Mouse (Mus musculus): ENCODE results near the gene Cntrl. TPM values are rescaled to one million over a fixed set of nuclear protein-coding genes. Genes with fewer than 3 reads are reported as not detected.

The Cntrl gene
- polyA plus RNA-seq, 1 experiment from 2014 or later: 14.4 TPM

DNA sequence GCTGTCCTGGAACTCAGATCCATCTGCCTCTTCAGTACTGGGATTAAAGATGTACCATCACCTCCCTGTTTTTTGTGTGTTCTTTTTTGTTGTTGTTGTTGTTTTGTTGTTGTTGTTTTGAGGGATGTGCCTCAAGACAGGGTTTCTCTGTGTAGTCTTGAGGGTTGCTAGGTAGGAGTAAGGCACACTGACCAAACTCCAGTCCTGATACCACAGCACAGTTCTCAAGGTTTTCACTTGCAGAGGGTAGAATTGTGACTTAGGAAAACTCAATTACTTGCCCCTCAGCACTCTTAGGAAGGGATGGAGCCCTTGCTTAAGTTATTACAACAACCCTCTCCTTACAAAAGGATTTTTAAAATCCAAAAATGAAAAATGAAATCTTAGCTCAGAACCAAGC, 22.2 kb downstream of the Cntrl start:
- Histone ChIP-seq H3K9ac (peak overlapping the region; percentile 33; the same call in 1 of the 2 replicates), H3K9me3 (replicated peaks) (no peaks in the 10 kb centered on the region), H3K4me2 (peak overlapping the region; percentile 82), H3K4me1 (replicated peaks) (peaks cover 19% of the 10 kb centered on the region), H3K36me3 (peaks cover 29% of the 10 kb centered on the region), H3K27me3 (no peaks in the 10 kb centered on the region), H3K27ac (peak overlapping the region; percentile 83), H3K4me3 (peak overlapping the region; percentile 55)
- no peak for ATAC-seq (replicated peaks; ENCODE audit: insufficient number of reproducible peaks, insufficient read depth, low FRiP score, low read depth)

DNA sequence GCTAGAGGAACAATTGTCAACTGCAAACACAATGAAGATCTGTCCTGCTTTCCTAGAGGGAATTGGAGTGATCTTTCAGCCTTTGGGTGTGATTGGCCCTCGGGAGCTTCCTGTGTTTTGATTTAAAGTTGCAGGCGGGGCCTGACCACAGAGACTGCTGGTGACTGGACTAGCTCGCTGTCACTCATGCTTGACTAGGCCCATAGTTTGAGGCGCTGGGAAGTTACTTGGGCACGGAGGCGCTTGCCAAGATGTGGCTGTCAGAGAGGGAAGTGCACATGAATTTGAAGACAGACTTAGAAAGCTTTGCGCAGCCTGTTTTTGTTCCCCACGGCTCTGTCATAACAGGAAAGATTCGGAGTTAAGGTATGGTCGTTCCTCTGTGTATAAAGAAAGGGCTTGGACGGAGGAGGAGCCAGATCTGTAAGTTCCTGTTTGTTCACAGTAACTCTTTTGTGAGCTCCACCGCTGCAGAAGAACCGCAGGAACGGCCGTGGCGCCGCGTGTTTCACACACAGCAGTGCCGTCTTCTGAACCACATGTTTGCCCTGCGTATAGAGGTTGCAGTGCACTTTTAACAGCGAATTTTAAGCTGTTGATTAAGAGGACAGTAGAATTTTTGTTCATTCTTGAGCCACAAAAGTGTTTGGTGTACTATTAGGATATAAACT, 22.8 kb downstream of the Cntrl start:
- peak overlapping the region; percentile 59 for H3K9ac ChIP-seq
- H3K4me2 ChIP-seq: peak overlapping the region; percentile 82
- ATAC-seq (replicated peaks; ENCODE audit: insufficient number of reproducible peaks, insufficient read depth, low FRiP score, low read depth): peak; percentile 99
- peak overlapping the region; percentile 55 for H3K4me3 ChIP-seq
- no peaks in the 10 kb centered on the region for H3K27me3 ChIP-seq
- no peaks in the 10 kb centered on the region for H3K9me3 ChIP-seq (replicated peaks)
- H3K36me3 ChIP-seq: peaks cover 29% of the 10 kb centered on the region
- peaks cover 19% of the 10 kb centered on the region for H3K4me1 ChIP-seq (replicated peaks)
- peak overlapping the region; percentile 83 for H3K27ac ChIP-seq
- WGBS: 0% methylated on average over 21 of the region's 21 CpGs

DNA sequence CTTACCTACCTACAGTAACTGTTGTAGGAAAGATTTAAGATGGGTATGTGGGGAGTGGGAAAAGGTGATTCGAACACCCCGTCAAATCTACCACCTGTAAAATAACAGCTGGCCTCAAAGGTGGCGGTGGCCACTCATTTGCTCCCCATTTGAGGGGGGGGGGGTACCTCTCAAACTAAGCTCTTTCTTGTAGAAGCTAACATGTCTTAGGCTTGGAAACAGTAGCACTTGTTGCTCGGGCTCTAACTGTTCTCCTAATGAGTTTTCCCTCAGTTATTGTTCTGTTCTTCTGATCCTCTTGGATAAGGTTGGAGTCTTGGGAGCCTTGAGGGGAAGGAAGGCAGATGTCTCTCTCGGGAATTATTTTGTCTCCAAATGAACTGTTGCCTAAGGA, 23.4 kb downstream of the Cntrl start:
- Histone ChIP-seq H3K4me1 (replicated peaks) (peaks cover 19% of the 10 kb centered on the region), H3K9me3 (replicated peaks) (no peaks in the 10 kb centered on the region), H3K36me3 (peaks cover 29% of the 10 kb centered on the region), H3K9ac (peak overlapping the region; percentile 59), H3K27me3 (no peaks in the 10 kb centered on the region), H3K4me3 (peak overlapping the region; percentile 55), H3K27ac (peak overlapping the region; percentile 83), H3K4me2 (peak overlapping the region; percentile 82)
- 6% methylated on average over 5 of the region's 5 CpGs for WGBS
- no peak for ATAC-seq (replicated peaks; ENCODE audit: insufficient number of reproducible peaks, insufficient read depth, low FRiP score, low read depth)

DNA sequence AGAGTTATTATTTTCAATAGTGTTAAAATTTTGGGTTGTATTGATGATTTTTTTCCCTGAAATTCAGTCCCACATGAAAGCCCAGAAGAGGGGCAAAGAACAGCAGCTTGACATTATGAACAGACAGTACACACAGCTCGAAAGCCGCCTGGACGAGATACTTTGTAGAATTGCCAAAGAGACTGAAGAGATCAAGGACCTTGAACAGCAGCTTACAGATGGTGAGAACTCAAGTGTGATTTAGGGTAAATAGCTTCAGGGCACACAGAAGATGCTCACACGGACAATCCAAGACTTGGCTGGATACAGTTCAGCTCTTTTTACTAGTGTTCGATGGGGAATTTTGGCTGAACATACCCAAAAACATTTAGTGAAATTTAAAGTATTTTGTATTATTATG, 24.6 kb downstream of the Cntrl start:
- no peak overlapping the region; the same call in 1 of the 2 replicates for H3K4me2 ChIP-seq
- ATAC-seq (replicated peaks; ENCODE audit: insufficient number of reproducible peaks, insufficient read depth, low FRiP score, low read depth): no peak
- H3K4me3 ChIP-seq: no peak overlapping the region
- H3K27ac ChIP-seq: no peak overlapping the region
- peaks cover 37% of the 10 kb centered on the region for H3K36me3 ChIP-seq
- WGBS: 87% methylated on average over 5 of the region's 5 CpGs
- H3K4me1 ChIP-seq (replicated peaks): peaks cover 15% of the 10 kb centered on the region
- H3K9ac ChIP-seq: no peak overlapping the region
- no peaks in the 10 kb centered on the region for H3K9me3 ChIP-seq (replicated peaks)
- no peaks in the 10 kb centered on the region for H3K27me3 ChIP-seq

- 92% methylated on average over 1 of the region's 1 CpGs for WGBS
Observed at GRCm38 (mm10) chr2:35138576-35138975, 29.3 kb downstream of the Cntrl start.

DNA sequence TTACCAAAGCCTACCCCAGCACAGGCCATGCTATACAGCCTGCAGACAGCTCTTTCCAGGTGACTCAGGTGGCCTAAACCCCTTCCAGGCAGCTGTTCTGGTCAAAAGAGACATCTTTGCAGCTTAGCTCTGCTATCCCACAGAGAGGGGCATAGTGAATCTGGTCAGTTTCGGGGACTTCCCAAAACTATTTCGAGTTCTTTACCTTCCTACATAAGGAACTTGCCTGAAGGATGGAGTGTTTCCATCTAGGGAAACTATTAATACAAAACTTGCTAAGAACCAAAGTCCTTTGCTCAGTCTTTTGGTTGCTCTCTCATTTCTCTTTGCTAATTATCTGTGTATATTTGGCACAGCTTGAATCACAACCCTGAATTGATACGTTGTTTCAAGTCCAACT, 32.4 kb downstream of the Cntrl start:
- 96% methylated on average over 3 of the region's 3 CpGs for WGBS

More at GRCm38 (mm10) chr2:35138576-35138975, 29.3 kb downstream of the Cntrl start:
- Histone ChIP-seq H3K4me1 (replicated peaks) (no peaks in the 10 kb centered on the region), H3K4me2 (no peak overlapping the region), H3K27me3 (no peaks in the 10 kb centered on the region), H3K36me3 (peaks cover 78% of the 10 kb centered on the region), H3K4me3 (no peak overlapping the region), H3K9me3 (replicated peaks) (no peaks in the 10 kb centered on the region), H3K9ac (no peak overlapping the region), H3K27ac (no peak overlapping the region)
- no peak for ATAC-seq (replicated peaks; ENCODE audit: insufficient number of reproducible peaks, insufficient read depth, low FRiP score, low read depth)

DNA sequence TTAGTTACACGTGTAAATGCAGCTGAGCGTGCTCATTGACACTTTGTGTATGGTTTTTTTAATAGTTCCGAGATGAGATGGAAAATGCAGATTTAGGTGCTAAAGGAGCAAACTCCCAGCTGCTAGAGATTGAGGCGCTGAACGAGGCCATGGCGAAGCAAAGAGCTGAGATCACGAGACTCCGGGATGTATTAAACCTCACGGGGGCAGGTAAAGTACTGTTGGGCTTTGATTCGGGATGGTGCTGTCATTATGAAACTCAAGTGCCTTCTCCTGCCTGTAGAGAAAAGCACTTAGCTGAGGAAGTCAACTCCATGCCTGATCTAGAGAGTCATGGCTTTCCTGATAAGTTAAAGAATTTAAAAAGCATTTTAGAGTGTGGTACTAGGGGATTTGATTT, 39.5 kb downstream of the Cntrl start:
- peaks cover 94% of the 10 kb centered on the region for H3K36me3 ChIP-seq
- H3K4me2 ChIP-seq: no peak overlapping the region
- H3K4me3 ChIP-seq: no peak overlapping the region
- H3K4me1 ChIP-seq (replicated peaks): peaks cover 10% of the 10 kb centered on the region; the same call in 1 of the 2 replicates
- 86% methylated on average over 10 of the region's 10 CpGs for whole genome bisulfite sequencing
- no peak overlapping the region for H3K27ac ChIP-seq
- H3K9me3 ChIP-seq (replicated peaks): no peaks in the 10 kb centered on the region
- no peak for ATAC-seq (replicated peaks; ENCODE audit: insufficient number of reproducible peaks, insufficient read depth, low FRiP score, low read depth)
- H3K9ac ChIP-seq: no peak overlapping the region
- no peaks in the 10 kb centered on the region for H3K27me3 ChIP-seq

More for the DNA sequence above, 32.4 kb downstream of the Cntrl start:
- no peak overlapping the region for H3K4me3 ChIP-seq
- peaks cover 3% of the 10 kb centered on the region; the same call in 1 of the 2 replicates for H3K4me1 ChIP-seq (replicated peaks)
- no peak for ATAC-seq (replicated peaks; ENCODE audit: insufficient number of reproducible peaks, insufficient read depth, low FRiP score, low read depth)
- H3K27ac ChIP-seq: no peak overlapping the region
- no peak overlapping the region for H3K9ac ChIP-seq
- no peaks in the 10 kb centered on the region for H3K9me3 ChIP-seq (replicated peaks)
- H3K36me3 ChIP-seq: peaks cover 87% of the 10 kb centered on the region
- no peak overlapping the region for H3K4me2 ChIP-seq
- no peaks in the 10 kb centered on the region for H3K27me3 ChIP-seq

DNA sequence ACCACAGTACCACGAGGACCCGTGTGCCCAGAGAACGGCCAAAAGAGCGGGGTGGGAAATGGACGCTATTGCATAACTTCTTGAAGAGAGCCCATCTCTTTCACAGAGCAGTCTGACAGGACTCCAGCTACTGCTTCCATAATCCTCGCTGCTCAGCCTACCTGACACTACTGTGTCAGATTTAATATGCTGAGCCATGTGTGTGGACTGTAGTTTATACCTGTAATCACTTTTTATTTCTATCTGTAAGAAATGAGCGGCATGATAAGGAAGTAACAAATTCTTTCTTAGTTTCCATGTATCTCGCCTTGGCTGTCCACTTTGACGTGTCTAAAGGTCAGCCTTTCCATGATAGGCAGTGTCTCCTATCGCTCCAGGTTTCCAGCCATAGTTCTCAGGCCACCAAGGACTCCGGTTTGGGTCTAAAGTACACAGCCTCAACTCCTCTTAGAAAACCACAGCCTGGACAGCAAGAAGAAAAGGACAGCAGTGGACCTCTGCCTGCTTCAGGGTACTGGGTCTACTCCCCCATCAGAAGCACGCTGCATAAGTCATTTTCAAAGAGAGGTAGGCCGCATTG, 42.1 kb downstream of the Cntrl start:
- Histone ChIP-seq H3K27me3 (no peaks in the 10 kb centered on the region), H3K36me3 (peaks cover 88% of the 10 kb centered on the region), H3K4me3 (no peak overlapping the region), H3K4me2 (no peak overlapping the region), H3K9me3 (replicated peaks) (no peaks in the 10 kb centered on the region), H3K4me1 (replicated peaks) (peaks cover 19% of the 10 kb centered on the region), H3K9ac (no peak overlapping the region), H3K27ac (no peak overlapping the region)
- 91% methylated on average over 13 of the region's 13 CpGs for WGBS
- ATAC-seq (replicated peaks; ENCODE audit: insufficient number of reproducible peaks, insufficient read depth, low FRiP score, low read depth): no peak

DNA sequence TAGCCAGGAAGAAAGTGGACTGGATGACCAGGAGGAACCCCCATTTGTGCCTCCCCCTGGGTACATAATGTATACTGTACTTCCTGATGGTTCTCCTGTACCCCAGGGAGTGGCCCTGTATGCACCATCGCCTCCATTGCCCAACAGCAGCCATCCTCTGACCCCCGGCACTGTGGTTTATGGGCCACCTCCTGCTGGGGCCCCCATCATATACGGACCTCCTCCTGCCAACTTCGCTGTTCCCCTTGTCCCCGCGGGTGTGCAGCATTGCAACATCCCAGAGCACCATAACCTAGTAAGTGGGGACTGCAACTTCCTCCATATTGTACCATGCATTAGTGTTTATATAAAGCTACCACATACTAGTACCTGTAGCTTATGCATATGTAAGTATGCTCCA, 43.9 kb downstream of the Cntrl start:
- Histone ChIP-seq H3K4me1 (replicated peaks) (peaks cover 21% of the 10 kb centered on the region), H3K9me3 (replicated peaks) (no peaks in the 10 kb centered on the region), H3K9ac (no peak overlapping the region), H3K4me2 (no peak overlapping the region), H3K27me3 (no peaks in the 10 kb centered on the region), H3K4me3 (no peak overlapping the region), H3K36me3 (peaks cover 85% of the 10 kb centered on the region), H3K27ac (no peak overlapping the region)
- WGBS: 83% methylated on average over 6 of the region's 6 CpGs
- no peak for ATAC-seq (replicated peaks; ENCODE audit: insufficient number of reproducible peaks, insufficient read depth, low FRiP score, low read depth)

DNA sequence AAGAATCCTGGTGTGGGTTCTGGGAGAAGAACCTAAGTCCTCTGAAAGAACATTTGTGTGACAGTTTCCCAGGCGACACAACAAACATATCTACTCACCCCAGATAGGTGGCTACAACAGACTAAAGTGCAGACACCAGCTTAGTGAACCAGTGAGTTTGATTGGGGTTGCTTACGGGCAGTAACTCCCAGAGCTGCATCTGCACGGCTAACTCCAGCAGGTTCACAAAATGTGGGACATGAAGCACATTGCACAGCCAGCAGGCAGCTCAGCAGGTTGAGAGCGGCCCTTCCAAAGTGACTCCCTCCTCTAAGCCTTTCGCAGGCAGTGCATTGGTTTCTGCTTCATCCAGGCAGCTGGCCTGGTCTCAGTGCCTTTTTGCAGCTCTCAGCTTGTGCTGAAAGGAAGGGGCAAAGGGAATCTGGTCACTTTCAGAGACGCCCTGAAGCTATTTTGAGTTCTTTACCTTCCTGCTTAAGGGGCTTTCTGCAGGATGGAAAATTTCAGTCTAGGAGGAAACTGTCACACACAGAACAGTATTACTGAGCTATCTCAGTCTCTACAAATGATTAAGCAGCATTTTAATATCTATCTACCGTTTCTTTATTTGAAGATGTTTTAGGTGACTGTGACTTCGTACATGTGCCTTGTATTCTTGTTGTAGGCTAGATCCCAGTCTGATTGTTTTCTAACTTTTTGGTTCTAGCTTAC, 44.7 kb downstream of the Cntrl start:
- Histone ChIP-seq H3K4me1 (replicated peaks) (peaks cover 21% of the 10 kb centered on the region), H3K4me3 (no peak overlapping the region), H3K27ac (peak overlapping the region; percentile 70), H3K9ac (peak overlapping the region; percentile 29; the same call in 1 of the 2 replicates), H3K36me3 (peaks cover 83% of the 10 kb centered on the region), H3K9me3 (replicated peaks) (no peaks in the 10 kb centered on the region), H3K27me3 (no peaks in the 10 kb centered on the region), H3K4me2 (no peak overlapping the region)
- WGBS: 55% methylated on average over 8 of the region's 8 CpGs
- 0 out of 2 replicates have a peak, but pooled peaks have one; percentile 32 for ATAC-seq (replicated peaks; ENCODE audit: insufficient number of reproducible peaks, insufficient read depth, low FRiP score, low read depth)

- H3K4me1 ChIP-seq (replicated peaks): peaks cover 23% of the 10 kb centered on the region
- H3K9me3 ChIP-seq (replicated peaks): no peaks in the 10 kb centered on the region
- H3K27ac ChIP-seq: no peak overlapping the region
- no peaks in the 10 kb centered on the region for H3K27me3 ChIP-seq
- peaks cover 66% of the 10 kb centered on the region for H3K36me3 ChIP-seq
- no peak overlapping the region for H3K4me3 ChIP-seq
- WGBS: 71% methylated on average over 2 of the region's 2 CpGs
- H3K4me2 ChIP-seq: no peak overlapping the region
- no peak for ATAC-seq (replicated peaks; ENCODE audit: insufficient number of reproducible peaks, insufficient read depth, low FRiP score, low read depth)
- H3K9ac ChIP-seq: no peak overlapping the region
Observed at GRCm38 (mm10) chr2:35156985-35157384, 47.7 kb downstream of the Cntrl start.
